9 mouse cellular contexts compared by ENCODE assay signal in genomic region chr9:71128911-71129310, GRCm38 (mm10). TPM values are rescaled to one million over a fixed set of nuclear protein-coding genes. Genes with fewer than 3 reads are reported as not detected.
A peak's percentile ranks its signal among the peaks of the same experiment; 100 is the strongest.
DNase-seq lines count a peak whose midpoint lies in the region; ATAC-seq and TF ChIP-seq lines count a peak whose summit lies in the region.
"Had no signal": no experiment of that assay in that cellular context is flagged by ENCODE, and none has a peak within 500 bp of the region (broad histone marks: within the 10 kb centered on the region; RNA-seq: fewer than 3 reads in every experiment).

No protein-coding gene starts in this region.

- no peak overlapping the region for H3K4me2 ChIP-seq in midbrain, postnatal 0 days (ENCODE audit: low read depth, low read length, poor library complexity, severe bottlenecking)
- H3K4me2 ChIP-seq: neural tube, embryonic 12.5 days had no signal

- no peaks in the 10 kb centered on the region for H3K36me3 ChIP-seq in midbrain, postnatal 0 days (ENCODE audit: insufficient read depth, low read length)
- H3K36me3 ChIP-seq: neural tube, embryonic 12.5 days had no signal

- intact Hi-C loops in heart, postnatal 25 days (cut with DNase I) = no loop called here
- intact Hi-C loops in heart, postnatal 36 days (cut with DNase I) = loop anchor here (10.0 kb wide), 1 partner anchor 56 kb away; no protein-coding TSS in a partner anchor
- intact Hi-C loops in left cerebral cortex, adult 2 months (cut with DNase I) = loop anchor here (10.0 kb wide), 1 partner anchor 56 kb away; no protein-coding TSS in a partner anchor

- WGBS in midbrain, postnatal 0 days = 60% methylated on average over 5 of the region's 5 CpGs

- H3K9me3 ChIP-seq in midbrain, postnatal 0 days (ENCODE audit: low read length) = no peaks in the 10 kb centered on the region
- H3K9me3 ChIP-seq: neural tube, embryonic 12.5 days had no signal

- peak; percentile 52 to 80 for DNase-seq in heart, adult 18-20 months
- DNase-seq in heart, postnatal 25 days (ENCODE audit: low spot score) = no peak
- peak; percentile 82 for DNase-seq in ZHBTc4 (ENCODE audit: low read depth, low spot score)
- peak; percentile 49 to 60 for DNase-seq in heart, postnatal 36 days
- DNase-seq in left cerebral cortex, adult 2 months (ENCODE audit: extremely low spot score in 1 of 2, low spot score in 2 of 2) = peak; percentile 44 to 53
- peak; percentile 79 for DNase-seq in midbrain, postnatal 0 days (ENCODE audit: low spot score)
- DNase-seq in testis, postnatal 14 days (ENCODE audit: low spot score) = peak; percentile 64

- H3K9ac ChIP-seq in midbrain, postnatal 0 days (replicated peaks; ENCODE audit: low read length, poor library complexity, severe bottlenecking) = no peak overlapping the region
- H3K9ac ChIP-seq: neural tube, embryonic 12.5 days had no signal

- H3K4me3 ChIP-seq in cortical plate, adult 2 months (ENCODE audit: insufficient read depth, low read length) = no peak overlapping the region
- H3K4me3 ChIP-seq in left cerebral cortex, adult 2 months = no peak overlapping the region
- H3K4me3 ChIP-seq in midbrain, postnatal 0 days (ENCODE audit: low read depth, low read length) = no peak overlapping the region
- H3K4me3 ChIP-seq: neural tube, embryonic 12.5 days had no signal

- TF ChIP-seq CTCF in cortical plate, adult 2 months (IDR thresholded peaks at IDR 0.05; ENCODE audit: extremely low read depth, insufficient read depth, low read length) = peak; percentile 62
- TF ChIP-seq CTCF in left cerebral cortex, adult 2 months (IDR thresholded peaks at IDR 0.05) = peak; percentile 70
- TF ChIP-seq CTCF in midbrain, postnatal 0 days (IDR thresholded peaks at IDR 0.05) = peak; percentile 76

- no peaks in the 10 kb centered on the region for H3K27me3 ChIP-seq in midbrain, postnatal 0 days (ENCODE audit: insufficient read depth, low read length)
- H3K27me3 ChIP-seq: neural tube, embryonic 12.5 days had no signal

- no peak overlapping the region for H3K27ac ChIP-seq in cortical plate, adult 2 months (ENCODE audit: insufficient read depth, low read length)
- no peak overlapping the region for H3K27ac ChIP-seq in left cerebral cortex, adult 2 months
- no peak overlapping the region for H3K27ac ChIP-seq in midbrain, postnatal 0 days (ENCODE audit: low read depth, low read length)
- H3K27ac ChIP-seq: neural tube, embryonic 12.5 days had no signal

- ATAC-seq in midbrain, postnatal 0 days (ENCODE audit: low FRiP score) = no peak

- no peaks in the 10 kb centered on the region for H3K4me1 ChIP-seq in cortical plate, adult 2 months (ENCODE audit: control insufficient read depth, insufficient read depth, low read length)
- no peaks in the 10 kb centered on the region for H3K4me1 ChIP-seq in midbrain, postnatal 0 days (ENCODE audit: insufficient read depth, low read length)
- H3K4me1 ChIP-seq: neural tube, embryonic 12.5 days had no signal

- TF ChIP-seq POLR2A in cortical plate, adult 2 months (IDR thresholded peaks at IDR 0.05; ENCODE audit: extremely low read depth, insufficient read depth, low read length) = no peak

RNA-seq across cellular contexts. Expression of gene Aqp9, which starts 39.6 kb away (rescaled TPM):
- under 1 TPM; 0.15 to 0.17 TPM for total RNA-seq in heart, adult 18-20 months (2021)
- under 1 TPM in 1 of 2 experiments, not detected in 1; 0.31 TPM for total RNA-seq in heart, postnatal 25 days (2021)
- 1.8 and 2.6 TPM in 2 replicates for polyA plus RNA-seq in cortical plate, adult 2 months (2012; rRNA removed)
- total RNA-seq in heart, postnatal 36 days (2021) = under 1 TPM; 0.16 to 0.22 TPM
- 1 to 10 TPM; 3.1 to 3.4 TPM for total RNA-seq in left cerebral cortex, adult 2 months (2021)
- 1.3 and 6.4 TPM in 2 replicates for total RNA-seq in midbrain, postnatal 0 days (2014; rRNA removed)
- polyA plus RNA-seq in midbrain, postnatal 0 days (2015; fragmentation: Nextera tagmentation; extraction: Ambion mirVana) = 1.7 and 2.3 TPM in 2 replicates
